Mouse (Mus musculus) cortical plate, adult 2 months (tissue): Measurements from ENCODE around the gene Tbc1d2b.

Experiments used
- CTCF ChIP-seq: fragments of 200-500 bp; IDR thresholded peaks from 2 replicates; pipeline ENCODE4 v1.5.1; 2011; ENCODE audit warnings: mild to moderate bottlenecking, control low read depth, low read length; ENCODE audit not compliant: insufficient read depth; ENCODE audit errors: extremely low read depth
- POLR2A ChIP-seq: fragments of 200-500 bp; IDR thresholded peaks from 2 replicates; pipeline ENCODE4 v1.6.1; 2011; ENCODE audit warnings: mild to moderate bottlenecking, low read length, control low read depth; ENCODE audit not compliant: insufficient read depth; ENCODE audit errors: extremely low read depth

- TF ChIP-seq POLR2A: no peak
- peak; percentile 33 for TF ChIP-seq CTCF
Measured at GRCm38 (mm10) chr9:90241618-90242017, 29.0 kb downstream of the Tbc1d2b start.
